ENCODE assay signal across 21 mouse cellular contexts in the genomic region with DNA sequence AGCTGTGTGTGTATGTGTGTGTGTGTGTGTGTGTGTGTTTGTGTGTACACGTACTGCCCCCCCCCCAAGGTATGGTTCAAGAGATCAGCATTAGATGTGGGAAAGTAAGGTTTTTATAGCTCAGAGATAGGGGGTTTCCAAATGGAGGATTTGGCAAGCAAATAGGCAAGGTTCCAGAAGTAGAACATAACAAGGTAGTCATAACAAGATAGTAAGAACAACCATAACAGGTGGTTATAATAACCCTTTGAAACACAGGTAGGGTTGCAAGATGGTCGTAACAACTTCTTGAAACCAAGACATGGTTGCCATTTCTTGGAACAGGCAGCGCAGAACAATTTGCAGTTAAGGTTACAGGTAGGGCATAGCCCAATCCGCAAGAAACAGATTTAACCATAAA. TPM values are rescaled to one million over a fixed set of nuclear protein-coding genes. Genes with fewer than 3 reads are reported as not detected.
DNase-seq lines count a peak whose midpoint lies in the region; ATAC-seq lines count a peak whose summit lies in the region.
"Had no signal": no experiment of that assay in that cellular context is flagged by ENCODE, and none has a peak within 500 bp of the region (broad histone marks: within the 10 kb centered on the region; RNA-seq: fewer than 3 reads in every experiment).

No protein-coding gene starts in this region.

- peak; percentile 77 for ATAC-seq in CD4-positive, CD25-positive, alpha-beta regulatory T cell, adult 4 months
- ATAC-seq: forebrain, embryonic 13.5 days; forebrain, embryonic 16.5 days; hindbrain, postnatal 0 days; intestine, embryonic 15.5 days had no signal

- intact Hi-C loops in heart, postnatal 36 days (cut with DNase I) = no loop called here

- DNase-seq in heart, adult 11 months = peak; percentile 7
- DNase-seq in heart, postnatal 36 days = no peak
- DNase-seq in induced T-regulatory cell, adult 2 months (ENCODE audit: low read depth) = peak; percentile 54
- no peak for DNase-seq in B cell, adult 2 months
- no peak for DNase-seq in frontal cortex, postnatal 25 days (ENCODE audit: low spot score in 2 of 2)
- no peak for DNase-seq in layer of hippocampus, adult 9-10 months (ENCODE audit: low spot score)
- DNase-seq: adrenal gland, adult 8-10 months; adrenal gland, postnatal 25 days; cerebellum, adult 11-12 months; cerebellum, adult 9-10 months; cerebellum, postnatal 14 days; gastrocnemius, adult 2 months; gastrocnemius, postnatal 14 days; heart, adult 18-20 months; heart, postnatal 10 days; heart, postnatal 4 days had no signal

RNA-seq across cellular contexts. Expression of a gene that starts 31.3 kb away (rescaled TPM):
- total RNA-seq in heart, postnatal 36 days (2021) = 10 to 100 TPM; 28.3 to 33.0 TPM
- 10 to 100 TPM; 13.9 to 24.9 TPM for polyA plus RNA-seq in CD4-positive, CD25-positive, alpha-beta regulatory T cell, adult 4 months (2017; shearing (Covaris generic))

RNA-seq across cellular contexts. Expression of a gene that starts 31.4 kb away (rescaled TPM):
- total RNA-seq in heart, postnatal 36 days (2021) = 10 to 100 TPM; 24.0 to 24.1 TPM
- polyA plus RNA-seq in CD4-positive, CD25-positive, alpha-beta regulatory T cell, adult 4 months (2017; shearing (Covaris generic)) = 100 to 1,000 TPM; 139 to 156 TPM

RNA-seq across cellular contexts. Expression of a gene that starts 46.1 kb away (rescaled TPM):
- total RNA-seq in heart, postnatal 36 days (2021) = 10 to 100 TPM; 62.4 to 67.1 TPM
- polyA plus RNA-seq in CD4-positive, CD25-positive, alpha-beta regulatory T cell, adult 4 months (2017; shearing (Covaris generic)) = 100 to 1,000 TPM; 138 to 156 TPM

Comparison
In these comparisons a context has a peak if more than half of its experiments do, and no peak if none do; other contexts are left out.
1. DNase-seq: peak in heart, adult 11 months (single experiment) and induced T-regulatory cell, adult 2 months (single experiment); none in heart, postnatal 36 days (0 of 2), B cell, adult 2 months (0 of 2), frontal cortex, postnatal 25 days (0 of 2) and layer of hippocampus, adult 9-10 months (single experiment).